Mouse (Mus musculus) Patski (cell line): ENCODE data around the gene Anxa4. TPM values are rescaled to one million over a fixed set of nuclear protein-coding genes. Genes with fewer than 3 reads are reported as not detected.
A peak's percentile ranks its signal among the peaks of the same experiment; 100 is the strongest.

Experiments
- ATAC-seq: fragments of 100-300 bp; one replicate; pipeline ENCODE4 v1.8.0; 2021
- CTCF ChIA-PET: fragments of 350-600 bp; sonication (Branson Sonifier 250); formaldehyde crosslinking; loops from one replicate; lab custom pipeline; 2022; ENCODE audit warnings: inconsistent platforms; lab: Charles Lee
- POLR2A ChIA-PET: fragments of 350-600 bp; sonication (Branson Sonifier 250); formaldehyde crosslinking; loops from one replicate; lab custom pipeline; 2022; ENCODE audit warnings: antibody characterized with exemption, inconsistent platforms; lab: Charles Lee
- DNase-seq: peaks from one replicate; pipeline ENCODE4 v3.0.0-alpha.2; 2011; ENCODE audit warnings: low read depth, low spot score
- H3K27me3 ChIP-seq: fragments of 371-371 bp; one replicate; pipeline ENCODE4 v1.5.1; 2021
- CTCF ChIP-seq: fragments of 100-300 bp; IDR thresholded peaks from one replicate; pipeline ENCODE4 v1.5.1; 2021
- in situ Hi-C: fragments of 300-500 bp; cut with MboI; formaldehyde crosslinking; loops from 3 replicates; pipeline ENCODE4 v1.11.1; 2018; ENCODE audit warnings: low pct_unique_long_range_greater_than_20kb, mixed read lengths
- polyA plus RNA-seq: library from polyadenylated mRNA; unstranded; gene quantifications from one replicate; pipeline ENCODE4 v1.2.3, GENCODE M21; 2021

Gene Anxa4
- polyA plus RNA-seq, 1 experiment from 2014 or later, result 388 TPM

DNA sequence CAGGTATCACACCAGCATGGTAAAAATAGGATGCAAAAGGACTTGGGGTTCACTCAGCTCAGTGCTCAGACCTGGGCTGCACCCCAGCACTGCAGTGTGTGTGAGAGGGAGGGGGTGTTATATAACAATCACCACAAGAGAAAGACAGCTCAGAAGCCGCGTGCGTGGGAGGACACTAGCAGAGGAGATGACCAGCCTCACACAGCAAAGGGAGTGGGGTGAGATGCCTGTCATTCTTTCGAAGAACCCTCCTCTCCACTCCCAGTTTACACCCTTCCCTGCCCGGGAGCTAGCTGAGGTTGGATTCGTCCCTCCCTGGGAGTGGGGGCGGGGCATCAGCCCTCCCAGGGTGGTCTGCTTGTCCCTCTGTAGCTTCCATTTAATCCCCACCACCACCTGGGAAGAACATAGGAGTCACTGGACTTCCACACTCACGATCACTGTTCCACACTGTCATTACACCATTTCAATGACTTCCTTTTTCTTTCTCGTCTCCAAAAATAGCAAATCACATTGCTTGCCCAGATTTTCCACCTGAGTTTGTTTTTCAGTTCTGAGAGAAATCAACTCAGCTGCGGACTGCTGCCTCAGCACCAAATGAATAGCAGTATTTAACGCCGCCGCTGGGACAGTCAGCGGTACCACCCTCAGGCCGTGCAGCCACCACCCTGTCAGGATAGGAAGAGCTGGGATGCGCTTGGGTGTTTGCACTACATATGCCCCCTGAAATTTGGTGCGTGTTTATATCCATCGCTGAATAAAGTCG lies 29.1 kb upstream of the Anxa4 start:
- ATAC-seq (no peak), DNase-seq (no peak)
- ChIA-PET POLR2A (interaction anchor here (0.5 kb wide), 1 partner anchor 361 kb away, joined by 3 read pairs; no protein-coding TSS in a partner anchor), CTCF (interaction anchor here (0.8 to 1.2 kb wide), 4 partner anchors 10 to 96 kb away, joined by 3 to 4 read pairs (median 3); no protein-coding TSS in a partner anchor)
- no peak for TF ChIP-seq CTCF
- in situ Hi-C loops, result no loop called here
- no peaks in the 10 kb centered on the region for H3K27me3 ChIP-seq

- DNase-seq (no peak), ATAC-seq (no peak)
- in situ Hi-C loops, result no loop called here
- no peaks in the 10 kb centered on the region for H3K27me3 ChIP-seq
- peak; percentile 68 for TF ChIP-seq CTCF
- ChIA-PET POLR2A (interaction anchor here (0.7 kb wide), 1 partner anchor 59 kb away, joined by 4 read pairs; no protein-coding TSS in a partner anchor), CTCF (interaction anchor here (1.0 kb wide), 1 partner anchor 101 kb away, joined by 3 read pairs; no protein-coding TSS in a partner anchor)
Observed at GRCm38 (mm10) chr6:86820690-86821089, 27.3 kb upstream of the Anxa4 start.

DNA sequence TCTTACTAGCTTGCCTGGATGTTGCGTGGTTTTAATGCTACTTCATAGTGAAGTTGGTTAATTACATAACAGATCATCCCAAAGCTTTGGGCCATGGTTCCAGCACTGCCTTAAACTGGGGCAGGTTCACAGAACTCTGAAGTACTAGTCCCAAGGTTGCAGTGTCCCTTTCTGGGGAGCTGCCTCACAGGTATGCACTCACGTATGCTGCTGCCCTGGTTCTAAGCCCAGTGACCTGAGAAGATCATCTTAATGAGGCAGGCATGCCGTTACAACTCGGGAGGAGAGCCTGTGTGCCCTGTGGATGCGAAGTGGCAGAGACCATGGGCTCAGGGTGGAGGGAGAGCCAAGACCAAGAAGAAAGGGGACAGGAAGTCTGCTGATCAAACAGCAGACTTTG lies 26.5 kb upstream of the Anxa4 start:
- ATAC-seq (no peak), DNase-seq (no peak)
- TF ChIP-seq CTCF, result no peak
- CTCF ChIA-PET, result interaction anchor here (1.0 kb wide), 1 partner anchor 102 kb away, joined by 3 read pairs; no protein-coding TSS in a partner anchor
- H3K27me3 ChIP-seq, result no peaks in the 10 kb centered on the region
- POLR2A ChIA-PET, result no interaction called here
- in situ Hi-C loops, result no loop called here

GRCm38 (mm10) chr6:86818914-86819313 lies 25.5 kb upstream of the Anxa4 start:
- no peak for TF ChIP-seq CTCF
- in situ Hi-C loops, result no loop called here
- CTCF ChIA-PET, result no interaction called here
- ATAC-seq (no peak), DNase-seq (no peak)
- POLR2A ChIA-PET, result no interaction called here
- no peaks in the 10 kb centered on the region for H3K27me3 ChIP-seq

- peak; percentile 71 for TF ChIP-seq CTCF
- no peaks in the 10 kb centered on the region for H3K27me3 ChIP-seq
- CTCF ChIA-PET, result interaction anchor here (0.9 to 2.5 kb wide), 7 partner anchors 10 to 116 kb away, joined by 3 to 13 read pairs (median 3); no protein-coding TSS in a partner anchor
- ATAC-seq, result peak; percentile 57
- DNase-seq, result no peak
- POLR2A ChIA-PET, result interaction anchor here (1.2 kb wide), 1 partner anchor 42 kb away, joined by 3 read pairs; no protein-coding TSS in a partner anchor
- in situ Hi-C loops, result no loop called here
Observed at GRCm38 (mm10) chr6:86816586-86816985, 23.2 kb upstream of the Anxa4 start.

GRCm38 (mm10) chr6:86815436-86815835 lies 22.1 kb upstream of the Anxa4 start:
- in situ Hi-C loops, result no loop called here
- no peak for ATAC-seq
- no peak for DNase-seq
- no peaks in the 10 kb centered on the region for H3K27me3 ChIP-seq
- POLR2A ChIA-PET, result interaction anchor here (1.2 kb wide), 1 partner anchor 44 kb away, joined by 3 read pairs; no protein-coding TSS in a partner anchor
- TF ChIP-seq CTCF, result no peak
- CTCF ChIA-PET, result interaction anchor here (0.9 to 2.5 kb wide), 4 partner anchors 9 to 117 kb away, joined by 3 to 13 read pairs (median 7); no protein-coding TSS in a partner anchor

- H3K27me3 ChIP-seq, result no peaks in the 10 kb centered on the region
- ATAC-seq (no peak), DNase-seq (no peak)
- ChIA-PET CTCF (interaction anchor here (1.0 to 2.5 kb wide), 4 partner anchors 8 to 113 kb away, joined by 3 to 13 read pairs (median 7); no protein-coding TSS in a partner anchor), POLR2A (no interaction called here)
- TF ChIP-seq CTCF, result no peak
- in situ Hi-C loops, result loop anchor here (5.0 kb wide), 2 partner anchors 112 to 207 kb away; no protein-coding TSS in a partner anchor
Observed at GRCm38 (mm10) chr6:86814926-86815325, 21.5 kb upstream of the Anxa4 start.

GRCm38 (mm10) chr6:86813341-86813740 lies 20.0 kb upstream of the Anxa4 start:
- no peak for ATAC-seq
- ChIA-PET CTCF (interaction anchor here (0.6 to 1.4 kb wide), 6 partner anchors 58 to 109 kb away, joined by 3 read pairs; no protein-coding TSS in a partner anchor), POLR2A (no interaction called here)
- in situ Hi-C loops, result loop anchor here (5.0 kb wide), 2 partner anchors 114 to 209 kb away; no protein-coding TSS in a partner anchor
- DNase-seq, result no peak
- no peaks in the 10 kb centered on the region for H3K27me3 ChIP-seq
- peak; percentile 69 for TF ChIP-seq CTCF

DNA sequence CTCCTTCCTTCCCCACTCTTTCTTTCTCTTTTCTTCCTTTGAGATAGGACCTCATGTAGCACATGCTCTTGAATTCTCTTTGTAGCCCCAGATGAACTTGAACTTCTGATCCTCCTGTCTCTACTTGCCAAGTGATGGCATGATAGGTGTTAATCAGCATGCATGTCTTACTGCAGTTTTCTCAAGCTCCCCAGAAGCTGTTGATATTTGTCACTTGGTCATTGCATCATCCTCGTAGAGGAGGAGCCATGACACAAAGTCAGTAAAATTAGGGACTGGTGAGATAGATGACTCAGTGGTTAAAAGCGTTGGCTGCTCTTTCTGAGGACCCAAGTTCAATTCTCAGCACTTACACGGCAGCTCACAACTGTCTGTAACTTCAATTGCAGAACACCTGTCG lies 19.5 kb upstream of the Anxa4 start:
- in situ Hi-C loops, result loop anchor here (5.0 kb wide), 2 partner anchors 114 to 209 kb away; no protein-coding TSS in a partner anchor
- POLR2A ChIA-PET, result no interaction called here
- DNase-seq (no peak), ATAC-seq (no peak)
- no peaks in the 10 kb centered on the region for H3K27me3 ChIP-seq
- CTCF ChIA-PET, result interaction anchor here (0.7 to 1.4 kb wide), 8 partner anchors 58 to 191 kb away, joined by 3 to 6 read pairs (median 3); no protein-coding TSS in a partner anchor
- no peak for TF ChIP-seq CTCF

DNA sequence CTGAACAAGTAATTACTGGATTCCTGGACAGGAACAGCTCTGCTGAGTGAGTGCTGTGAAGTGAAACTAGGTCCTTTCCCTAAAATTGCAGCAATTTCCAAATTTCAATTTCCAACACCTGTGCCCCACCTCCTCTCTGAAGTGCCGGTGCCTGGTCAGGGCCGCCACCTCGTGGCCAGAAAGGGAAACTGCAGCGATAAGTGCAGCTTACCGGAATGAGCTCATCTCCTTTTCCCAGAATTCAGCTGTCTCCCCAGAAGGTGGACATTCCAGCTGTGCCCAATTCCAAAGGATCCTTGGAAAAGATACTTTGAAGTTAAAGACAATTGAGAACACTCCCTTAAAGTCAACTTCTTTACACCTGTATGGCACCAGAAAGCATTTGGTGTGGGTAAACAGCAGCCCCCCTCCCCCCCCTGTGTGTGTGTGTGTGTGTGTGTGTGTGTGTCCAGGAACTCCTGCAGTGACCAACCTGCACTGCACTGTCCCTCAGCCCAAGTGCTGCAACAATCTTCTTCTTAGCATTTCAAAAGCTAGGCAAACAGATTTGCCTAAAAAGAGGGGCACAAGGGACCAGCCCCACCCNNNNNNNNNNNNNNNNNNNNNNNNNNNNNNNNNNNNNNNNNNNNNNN lies 13.2 kb upstream of the Anxa4 start:
- ATAC-seq, result no peak
- ChIA-PET POLR2A (interaction anchor here (0.6 kb wide), 1 partner anchor 16 kb away, joined by 5 read pairs; no protein-coding TSS in a partner anchor), CTCF (interaction anchor here (0.6 to 2.8 kb wide), 26 partner anchors 9 to 145 kb away, joined by 3 to 19 read pairs (median 4); partner anchors contain the start of gene Gmcl1)
- in situ Hi-C loops, result loop anchor here (10.0 kb wide), 1 partner anchor 262 kb away; no protein-coding TSS in a partner anchor
- H3K27me3 ChIP-seq, result no peaks in the 10 kb centered on the region
- no peak for DNase-seq
- peak; percentile 98 for TF ChIP-seq CTCF
